Mouse (Mus musculus) lung, embryonic 16.5 days (tissue): ENCODE results near the gene Zbtb39. TPM values are rescaled to one million over a fixed set of nuclear protein-coding genes. Genes with fewer than 3 reads are reported as not detected.
A peak's percentile ranks its signal among the peaks of the same experiment; 100 is the strongest.

ENCODE experiments used
- ATAC-seq: fragments of 200-750 bp; cut with Nextera tagmentation; 2 replicates; pipeline ENCODE4 v1.8.0; 2017; ENCODE audit warnings: low read depth, mild to moderate bottlenecking, moderate library complexity
- H3K27ac ChIP-seq: fragments of 300-500 bp; sonication (generic); 2 replicates; pipeline ENCODE4 v1.5.1; 2014; ENCODE audit warnings: mild to moderate bottlenecking, control low read depth, low read length
- H3K27me3 ChIP-seq: fragments of 300-500 bp; sonication (generic); 2 replicates; pipeline ENCODE4 v1.6.1; 2014; ENCODE audit warnings: low read depth, low read length, mixed read lengths; ENCODE audit not compliant: control insufficient read depth, insufficient read depth
- H3K36me3 ChIP-seq: fragments of 300-500 bp; sonication (generic); 2 replicates; pipeline ENCODE4 v1.6.1; 2014; ENCODE audit warnings: low read length; ENCODE audit not compliant: control insufficient read depth, insufficient read depth
- H3K4me1 ChIP-seq: fragments of 300-500 bp; sonication (generic); replicated peaks from 2 replicates; pipeline ENCODE4 v1.6.1; 2014; ENCODE audit warnings: low read length, mixed read lengths; ENCODE audit not compliant: control insufficient read depth, insufficient read depth
- H3K4me2 ChIP-seq: fragments of 300-500 bp; sonication (generic); 2 replicates; pipeline ENCODE4 v1.6.1; 2014; ENCODE audit warnings: low read depth, low read length, control low read depth
- H3K4me3 ChIP-seq: fragments of 300-500 bp; sonication (generic); 2 replicates; pipeline ENCODE4 v1.5.1; 2014; ENCODE audit warnings: mild to moderate bottlenecking, low read length, control low read depth
- H3K9ac ChIP-seq: fragments of 300-500 bp; sonication (generic); 2 replicates; pipeline ENCODE4 v1.6.1; 2014; ENCODE audit warnings: low read length, control low read depth
- H3K9me3 ChIP-seq: fragments of 300-500 bp; sonication (generic); 2 replicates; pipeline ENCODE4 v1.6.1; 2016; ENCODE audit warnings: low read length; ENCODE audit not compliant: control insufficient read depth
- WGBS: fragments of 180-500 bp; shearing (Covaris S2); extraction: QIAGEN DNeasy Blood & Tissue Kit; methylation state at CpG from one replicate; pipeline ENCODE4 v1.1.7; 2014; 5-methylcytosine and 5-hydroxymethylcytosine counted together
- polyA plus RNA-seq: library from polyadenylated mRNA; unstranded; fragments of >200 nt; fragmentation: Nextera tagmentation; extraction: Ambion mirVana; gene quantifications from 2 replicates; pipeline ENCODE4 v1.2.1, GENCODE M21; 2015

Zbtb39 gene
- 2.3 and 2.6 TPM in 2 replicates for polyA plus RNA-seq

GRCm38 (mm10) chr10:127739083-127739660 is at the start of gene Zbtb39:
Gene Zbtb39 (plus strand): TSS chr10:127739538.
- peak; percentile 89 for ATAC-seq
- Histone ChIP-seq H3K9me3 (no peaks in the 10 kb centered on the region), H3K27ac (peak within 1 kb of the TSS; percentile 76), H3K4me3 (peak within 1 kb of the TSS; percentile 85), H3K36me3 (peaks cover 26% of the 10 kb centered on the region), H3K4me2 (peak within 1 kb of the TSS; percentile 61), H3K4me1 (peaks cover 10% of the 10 kb centered on the region), H3K27me3 (no peaks in the 10 kb centered on the region), H3K9ac (peak within 1 kb of the TSS; percentile 95)
- WGBS: under 1% methylated on average over 28 of the region's 61 CpGs

- no peak for ATAC-seq
- no peak overlapping the region for H3K4me2 ChIP-seq
- no peaks in the 10 kb centered on the region for H3K9me3 ChIP-seq
- H3K36me3 ChIP-seq: peaks cover 13% of the 10 kb centered on the region
- no peak overlapping the region for H3K4me3 ChIP-seq
- H3K4me1 ChIP-seq: no peaks in the 10 kb centered on the region
- H3K27me3 ChIP-seq: no peaks in the 10 kb centered on the region
- no peak overlapping the region for H3K27ac ChIP-seq
- H3K9ac ChIP-seq: no peak overlapping the region
- WGBS: 10% methylated on average over 1 of the region's 1 CpGs
Measured at GRCm38 (mm10) chr10:127691053-127691452, 48.3 kb upstream of the Zbtb39 start.

- no peaks in the 10 kb centered on the region for H3K9me3 ChIP-seq
- H3K27ac ChIP-seq: no peak overlapping the region
- H3K4me3 ChIP-seq: no peak overlapping the region
- H3K36me3 ChIP-seq: peaks cover 14% of the 10 kb centered on the region
- 42% methylated on average over 2 of the region's 2 CpGs for WGBS
- no peaks in the 10 kb centered on the region for H3K4me1 ChIP-seq
- no peak overlapping the region for H3K9ac ChIP-seq
- no peaks in the 10 kb centered on the region for H3K27me3 ChIP-seq
- H3K4me2 ChIP-seq: no peak overlapping the region
- ATAC-seq: no peak
Measured at GRCm38 (mm10) chr10:127694636-127695035, 44.7 kb upstream of the Zbtb39 start.

GRCm38 (mm10) chr10:127695775-127696174 is 43.6 kb upstream of the Zbtb39 start:
- Histone ChIP-seq H3K36me3 (peaks cover 14% of the 10 kb centered on the region), H3K27ac (no peak overlapping the region), H3K4me2 (no peak overlapping the region), H3K4me3 (no peak overlapping the region), H3K27me3 (no peaks in the 10 kb centered on the region), H3K9me3 (no peaks in the 10 kb centered on the region), H3K9ac (no peak overlapping the region), H3K4me1 (no peaks in the 10 kb centered on the region)
- 90% methylated on average over 7 of the region's 7 CpGs for WGBS
- ATAC-seq: no peak

GRCm38 (mm10) chr10:127698966-127699365 is 40.4 kb upstream of the Zbtb39 start:
- no peaks in the 10 kb centered on the region for H3K9me3 ChIP-seq
- ATAC-seq: no peak
- H3K4me1 ChIP-seq: no peaks in the 10 kb centered on the region
- H3K4me2 ChIP-seq: no peak overlapping the region
- no peak overlapping the region for H3K9ac ChIP-seq
- 92% methylated on average over 7 of the region's 7 CpGs for WGBS
- no peaks in the 10 kb centered on the region for H3K27me3 ChIP-seq
- no peak overlapping the region for H3K4me3 ChIP-seq
- peaks cover 11% of the 10 kb centered on the region; the same call in 1 of the 2 replicates for H3K36me3 ChIP-seq
- H3K27ac ChIP-seq: no peak overlapping the region

GRCm38 (mm10) chr10:127703299-127703698 is 36.0 kb upstream of the Zbtb39 start:
- Histone ChIP-seq H3K4me1 (no peaks in the 10 kb centered on the region; the same call in 1 of the 2 replicates), H3K4me3 (no peak overlapping the region), H3K4me2 (no peak overlapping the region), H3K9ac (no peak overlapping the region), H3K27me3 (no peaks in the 10 kb centered on the region), H3K9me3 (no peaks in the 10 kb centered on the region), H3K36me3 (no peaks in the 10 kb centered on the region), H3K27ac (no peak overlapping the region)
- 34% methylated on average over 4 of the region's 4 CpGs for WGBS
- ATAC-seq: no peak

- Histone ChIP-seq H3K27me3 (no peaks in the 10 kb centered on the region), H3K4me2 (no peak overlapping the region), H3K27ac (no peak overlapping the region), H3K36me3 (no peaks in the 10 kb centered on the region), H3K9ac (no peak overlapping the region), H3K4me1 (no peaks in the 10 kb centered on the region; the same call in 1 of the 2 replicates), H3K9me3 (no peaks in the 10 kb centered on the region), H3K4me3 (no peak overlapping the region)
- 41% methylated on average over 2 of the region's 2 CpGs for WGBS
- no peak for ATAC-seq
Measured at GRCm38 (mm10) chr10:127704293-127704692, 35.0 kb upstream of the Zbtb39 start.

GRCm38 (mm10) chr10:127704766-127705220 is 34.5 kb upstream of the Zbtb39 start, which contains the start of gene Myo1a:
Gene Myo1a (plus strand): TSS chr10:127705170.
- Histone ChIP-seq H3K9ac (no peak within 1 kb of the TSS), H3K4me1 (no peaks in the 10 kb centered on the region; the same call in 1 of the 2 replicates), H3K4me2 (no peak within 1 kb of the TSS), H3K27me3 (no peaks in the 10 kb centered on the region), H3K4me3 (no peak within 1 kb of the TSS), H3K36me3 (no peaks in the 10 kb centered on the region), H3K27ac (no peak within 1 kb of the TSS), H3K9me3 (no peaks in the 10 kb centered on the region)
- 53% methylated on average over 2 of the region's 2 CpGs for WGBS
- no peak for ATAC-seq

GRCm38 (mm10) chr10:127705783-127706182 is 33.6 kb upstream of the Zbtb39 start:
- Histone ChIP-seq H3K9ac (no peak overlapping the region), H3K9me3 (no peaks in the 10 kb centered on the region), H3K4me1 (no peaks in the 10 kb centered on the region; the same call in 1 of the 2 replicates), H3K27ac (no peak overlapping the region), H3K36me3 (no peaks in the 10 kb centered on the region), H3K4me2 (no peak overlapping the region), H3K4me3 (no peak overlapping the region), H3K27me3 (no peaks in the 10 kb centered on the region)
- 90% methylated on average over 4 of the region's 4 CpGs for WGBS
- no peak for ATAC-seq
